Mouse (Mus musculus): ENCODE measurements around the gene Prickle4.
"Not testable (repeated sequence)": the region's sequence is repeated elsewhere in the genome, so short reads cannot be mapped to it uniquely, and the experiment has no call there.

The Prickle4 gene

DNA sequence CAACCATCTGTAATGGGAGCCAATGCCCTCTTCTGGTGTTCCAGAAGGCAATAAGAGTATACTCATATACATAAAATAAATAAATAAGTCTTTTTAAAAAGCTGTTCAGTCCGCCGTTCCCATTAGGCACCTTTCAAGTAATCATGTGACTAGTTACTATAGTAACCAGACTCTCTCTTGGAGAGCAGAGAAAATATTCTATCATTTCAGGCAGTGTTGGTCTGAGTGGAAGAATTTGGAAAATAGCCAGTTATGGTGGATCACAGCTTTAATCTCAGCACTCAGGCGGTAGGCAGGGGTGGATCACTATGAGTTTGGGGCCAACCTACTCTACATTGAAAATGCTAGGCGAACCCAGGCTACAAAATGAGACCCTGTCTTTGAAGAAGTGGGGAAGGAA, 25.4 kb downstream of the Prickle4 start:
- no peak for DNase-seq (ENCODE audit: low spot score)

GRCm38 (mm10) chr17:47664474-47664873, 30.1 kb downstream of the Prickle4 start:
- no peak for DNase-seq (ENCODE audit: low spot score)

- DNase-seq (ENCODE audit: low spot score) = no peak
These were observed 31.4 kb downstream of the Prickle4 start for GRCm38 (mm10) chr17:47663009-47663713.

DNA sequence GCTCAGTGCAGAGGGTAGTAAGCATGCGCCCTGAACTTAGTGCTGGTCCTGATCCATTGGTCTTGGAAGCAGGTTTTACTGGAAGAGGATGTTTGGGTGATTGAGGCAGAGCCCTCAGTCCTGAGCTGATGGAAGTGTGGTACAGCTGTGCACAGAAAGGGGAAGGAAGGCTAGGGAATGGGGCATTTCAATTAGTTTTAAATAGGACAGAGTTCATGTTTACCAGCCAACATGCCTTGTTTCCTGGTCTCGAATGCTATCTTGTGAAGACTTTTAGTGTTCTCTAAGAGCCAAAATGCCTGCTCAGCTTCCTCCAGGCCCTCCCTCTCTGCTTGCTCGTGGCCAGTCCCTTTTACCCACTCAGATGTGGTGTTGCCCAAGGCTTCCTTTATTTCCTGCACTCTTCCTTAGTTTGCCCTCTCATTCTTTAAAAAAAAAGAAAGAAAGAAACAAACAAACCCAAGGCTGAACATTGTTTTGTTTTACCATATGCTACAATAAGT, 35.7 kb downstream of the Prickle4 start:
- DNase-seq (ENCODE audit: low spot score) = no peak

DNA sequence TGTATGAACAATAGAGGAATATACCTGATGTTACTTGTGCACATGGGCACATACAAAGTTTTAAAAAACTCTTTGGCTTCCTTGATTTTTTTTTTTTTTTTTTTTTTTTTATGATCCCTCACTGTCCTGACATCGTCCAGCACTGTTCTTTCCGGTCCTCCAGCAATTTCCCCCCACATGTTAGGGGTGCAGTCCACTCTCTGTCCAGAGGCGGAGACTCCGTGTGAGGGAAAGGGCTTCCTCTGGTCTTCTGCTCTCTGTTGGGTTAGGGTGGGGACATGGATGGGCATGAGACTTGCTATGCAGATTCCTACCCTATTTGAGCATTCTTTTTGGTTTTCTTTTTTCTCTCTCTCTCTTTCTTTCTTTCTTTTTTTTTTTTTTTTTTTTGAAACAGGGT, 36.6 kb downstream of the Prickle4 start:
- DNase-seq (ENCODE audit: low spot score) = no peak

DNA sequence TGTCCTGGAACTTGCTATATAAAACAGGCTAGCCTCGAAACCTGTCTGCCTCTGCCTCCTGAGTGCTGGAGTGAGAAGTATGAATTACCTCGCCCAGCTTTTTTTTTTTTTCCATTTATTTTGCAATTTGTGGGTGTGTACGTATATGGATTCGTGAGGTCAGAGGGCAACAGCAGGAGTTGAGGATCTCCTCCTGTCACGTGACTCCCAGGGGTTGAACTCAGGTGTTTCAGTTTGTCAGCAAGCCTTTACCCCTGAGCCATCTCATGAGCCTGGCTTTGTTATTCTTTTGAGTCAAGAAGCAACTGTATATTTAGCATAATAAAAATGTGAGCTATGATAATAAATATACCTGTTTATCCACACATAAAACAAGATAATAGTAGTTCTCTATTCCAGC, 38.8 kb downstream of the Prickle4 start:
- no peak for DNase-seq (ENCODE audit: low spot score)

DNA sequence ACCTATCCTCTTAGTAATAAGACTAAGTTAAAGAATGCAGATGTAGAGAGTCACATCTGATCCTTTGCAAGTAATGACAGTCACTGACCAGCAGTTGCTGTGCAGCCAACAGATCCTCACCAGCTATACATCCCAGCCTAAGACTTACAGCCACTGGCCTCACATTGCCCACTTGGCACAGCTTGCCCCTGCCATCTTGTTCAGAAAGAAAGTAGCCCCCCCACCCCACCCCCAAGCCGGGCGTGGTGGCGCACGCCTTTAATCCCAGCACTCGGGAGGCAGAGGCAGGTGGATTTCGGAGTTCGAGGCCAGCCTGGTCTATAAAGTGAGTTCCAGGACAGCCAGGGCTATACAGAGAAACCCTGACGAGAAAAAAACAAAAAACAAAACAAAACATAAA, 40.2 kb downstream of the Prickle4 start:
- not testable (repeated sequence) for DNase-seq (ENCODE audit: low spot score)

DNA sequence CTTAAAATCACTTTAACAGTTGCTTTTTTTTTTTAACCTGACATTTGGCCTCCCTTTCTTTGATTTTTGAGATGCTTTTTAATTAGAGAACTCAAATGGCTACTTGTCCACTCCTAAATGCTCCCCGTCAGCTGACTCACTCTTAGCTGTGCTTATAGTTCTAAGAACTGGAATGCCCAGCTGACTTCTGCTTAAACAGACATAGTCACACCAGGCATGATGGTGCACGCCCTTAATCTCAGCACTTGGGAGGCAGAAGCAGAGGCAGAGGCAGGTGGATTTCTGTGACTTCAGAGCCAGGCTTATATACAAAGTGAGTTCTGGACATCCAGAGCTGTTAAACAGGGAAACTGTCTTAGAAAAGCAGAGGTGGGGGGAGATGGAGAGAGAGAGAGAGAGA, 42.6 kb downstream of the Prickle4 start:
- no peak for DNase-seq (ENCODE audit: low spot score)

- DNase-seq (ENCODE audit: low spot score) = no peak
These were observed 45.6 kb downstream of the Prickle4 start for GRCm38 (mm10) chr17:47648966-47649365.

DNA sequence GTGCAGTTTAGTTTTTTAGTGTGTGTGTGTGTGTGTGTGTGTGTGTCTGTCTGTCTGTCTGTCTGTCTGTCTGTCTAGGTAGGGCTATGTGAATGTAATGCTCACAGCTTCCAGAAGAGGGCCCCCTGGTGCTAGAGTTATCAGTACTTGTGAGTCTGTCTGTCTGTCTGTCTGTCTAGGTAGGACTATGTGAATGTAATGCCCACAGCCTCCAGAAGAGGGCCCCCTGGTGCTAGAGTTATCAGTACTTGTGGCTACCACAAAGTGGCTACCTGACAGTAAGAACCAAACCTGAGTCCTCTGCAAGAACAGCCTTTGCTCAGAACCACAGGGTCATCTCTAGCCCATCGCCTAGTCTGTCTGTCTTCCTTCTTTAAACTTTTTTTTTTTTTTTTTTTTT, 47.9 kb downstream of the Prickle4 start:
- peak; percentile 64 for DNase-seq (ENCODE audit: low spot score)

- DNase-seq (ENCODE audit: low spot score) = no peak
These were observed 51.5 kb downstream of the Prickle4 start for GRCm38 (mm10) chr17:47642992-47643391.

Measured in T-cell, adult 2 months (primary cell).